Mouse (Mus musculus) kidney, adult 8-10 months (tissue): ENCODE results near the gene Sstr3.

Experiments used
- DNase-seq, 2 experiments: peaks; one replicate each; pipeline ENCODE4 v3.0.0; 2022

Sstr3 gene

GRCm38 (mm10) chr15:78494968-78495406, 49.5 kb downstream of the Sstr3 start, which contains the start of gene Il2rb:
Gene Il2rb, minus strand, starts transcription at chr15:78495271.
- DNase-seq: no peak

GRCm38 (mm10) chr15:78493401-78494010, 51.0 kb downstream of the Sstr3 start:
- DNase-seq: no peak

- no peak for DNase-seq
Measured at GRCm38 (mm10) chr15:78491301-78491700, 53.2 kb downstream of the Sstr3 start.

- no peak for DNase-seq
Measured at GRCm38 (mm10) chr15:78489906-78490305, 54.6 kb downstream of the Sstr3 start.

GRCm38 (mm10) chr15:78489248-78489647, 55.2 kb downstream of the Sstr3 start:
- no peak for DNase-seq

- DNase-seq: no peak
Measured at GRCm38 (mm10) chr15:78487066-78487465, 57.4 kb downstream of the Sstr3 start.
